Mouse (Mus musculus) MEL (cell line): Measurements from ENCODE around the gene Hoxc5. TPM values are rescaled to one million over a fixed set of nuclear protein-coding genes. Genes with fewer than 3 reads are reported as not detected.

Experiments
- DNase-seq: peaks from one replicate; pipeline ENCODE4 v3.0.0; 2011; ENCODE audit warnings: low read depth, low spot score
- H3K27ac ChIP-seq: 2 replicates; pipeline ENCODE4 v1.5.1; 2012; ENCODE audit warnings: low read depth, mild to moderate bottlenecking, control low read depth, low read length, moderate library complexity; ENCODE audit not compliant: control insufficient read depth
- H3K27me3 ChIP-seq, 2 experiments: fragments of 150-350 bp in 1 of 2; sonication (generic) in 1 of 2; 2 replicates each; pipeline ENCODE4 v1.6.1; 2012; ENCODE audit warnings: low read length in 2 of 2, mild to moderate bottlenecking in 2 of 2, improper control_type of control experiment in 1 of 2, moderate library complexity in 1 of 2; ENCODE audit not compliant: insufficient read depth in 2 of 2, control insufficient read depth in 1 of 2
- H3K36me3 ChIP-seq, 2 experiments: 2 replicates each; pipeline ENCODE4 v1.6.1; 2012 to 2014; ENCODE audit warnings: low read length in 2 of 2, improper control_type of control experiment in 1 of 2, inconsistent platforms in 1 of 2, mild to moderate bottlenecking in 1 of 2; ENCODE audit not compliant: insufficient read depth in 2 of 2, control insufficient read depth in 1 of 2
- H3K4me1 ChIP-seq, 2 experiments: fragments of 150-350 bp in 1 of 2; sonication (generic) in 1 of 2; 2 replicates each; pipeline ENCODE4 v1.6.1; 2012; ENCODE audit warnings: low read length in 2 of 2, improper control_type of control experiment in 1 of 2, mild to moderate bottlenecking in 1 of 2; ENCODE audit not compliant: insufficient read depth in 2 of 2, control insufficient read depth in 1 of 2
- H3K4me3 ChIP-seq, 2 experiments: fragments of 150-350 bp in 1 of 2; sonication (generic) in 1 of 2; 2 replicates each; pipeline ENCODE4 v1.5.1; 2012; ENCODE audit warnings: low read depth in 2 of 2, low read length in 2 of 2, mild to moderate bottlenecking in 2 of 2, moderate library complexity in 2 of 2, control low read depth in 1 of 2, improper control_type of control experiment in 1 of 2; ENCODE audit not compliant: control insufficient read depth in 1 of 2, insufficient read depth in 1 of 2
- H3K79me2 ChIP-seq: 2 replicates; pipeline ENCODE4 v1.6.1; 2012; ENCODE audit warnings: mild to moderate bottlenecking, low read length, moderate library complexity; ENCODE audit not compliant: control insufficient read depth, poor library complexity, insufficient read depth
- H3K9ac ChIP-seq: 2 replicates; pipeline ENCODE4 v1.6.1; 2012; ENCODE audit warnings: low read depth, mild to moderate bottlenecking, control low read depth, low read length, moderate library complexity; ENCODE audit not compliant: control insufficient read depth, poor library complexity, severe bottlenecking
- H3K9me3 ChIP-seq: fragments of 150-350 bp; sonication (generic); replicated peaks from 2 replicates; pipeline ENCODE4 v1.6.1; 2012; ENCODE audit warnings: mild to moderate bottlenecking, low read length, improper control_type of control experiment, moderate library complexity; ENCODE audit not compliant: insufficient read depth
- CHD1 ChIP-seq: IDR thresholded peaks from 2 replicates; pipeline ENCODE4 v1.6.1; 2012; ENCODE audit warnings: low read depth, mild to moderate bottlenecking, inconsistent platforms, low read length, improper control_type of control experiment
- CHD2 ChIP-seq: IDR thresholded peaks from 2 replicates; pipeline ENCODE4 v1.6.1; 2011; ENCODE audit warnings: low read length, improper control_type of control experiment
- CTCF ChIP-seq, 3 experiments: IDR thresholded peaks in 2 of 3; conservative IDR thresholded peaks in 1 of 3; 2 replicates each; pipeline ENCODE4 v1.5.1; 2011 to 2012; ENCODE audit warnings: low read length in 3 of 3, low read depth in 2 of 3, mild to moderate bottlenecking in 2 of 3, improper control_type of control experiment in 1 of 3, inconsistent platforms in 1 of 3, mixed read lengths in 1 of 3, moderate library complexity in 1 of 3; ENCODE audit not compliant: control insufficient read depth in 1 of 3, insufficient read depth in 1 of 3, poor library complexity in 1 of 3, severe bottlenecking in 1 of 3
- EP300 ChIP-seq, 2 experiments: IDR thresholded peaks; 2 replicates each; pipeline ENCODE4 v1.6.1; 2011; ENCODE audit warnings: improper control_type of control experiment in 2 of 2, low read length in 2 of 2, low read depth in 1 of 2, mild to moderate bottlenecking in 1 of 2
- ETS1 ChIP-seq: IDR thresholded peaks from 2 replicates; pipeline ENCODE4 v1.6.1; 2012; ENCODE audit warnings: low read depth, mild to moderate bottlenecking, inconsistent platforms, low read length, improper control_type of control experiment, moderate library complexity
- GABPA ChIP-seq: IDR thresholded peaks from 2 replicates; pipeline ENCODE4 v1.6.1; 2012; ENCODE audit warnings: low read depth, mild to moderate bottlenecking, inconsistent platforms, low read length, improper control_type of control experiment, moderate library complexity
- GATA1 ChIP-seq: IDR thresholded peaks from 2 replicates; pipeline ENCODE4 v1.6.1; 2011; ENCODE audit warnings: low read depth, low read length, improper control_type of control experiment
- HCFC1 ChIP-seq: IDR thresholded peaks from 2 replicates; pipeline ENCODE4 v1.6.1; 2012; ENCODE audit warnings: low read depth, mild to moderate bottlenecking, inconsistent platforms, low read length, improper control_type of control experiment, moderate library complexity
- MAFK ChIP-seq: IDR thresholded peaks from 2 replicates; pipeline ENCODE4 v1.6.1; 2011; ENCODE audit warnings: low read depth, mild to moderate bottlenecking, low read length, improper control_type of control experiment, borderline replicate concordance
- MEF2A ChIP-seq: IDR thresholded peaks from 2 replicates; pipeline ENCODE4 v1.6.1; 2014; ENCODE audit warnings: low read depth, mild to moderate bottlenecking, inconsistent platforms, low read length, improper control_type of control experiment; ENCODE audit not compliant: poor library complexity, insufficient replicate concordance, severe bottlenecking; ENCODE audit errors: extremely low read depth
- MYB ChIP-seq: IDR thresholded peaks from 2 replicates; pipeline ENCODE4 v1.6.1; 2011; ENCODE audit warnings: mild to moderate bottlenecking, low read depth, low read length, improper control_type of control experiment
- MYC ChIP-seq: IDR thresholded peaks from 2 replicates; pipeline ENCODE4 v1.6.1; 2011; ENCODE audit warnings: low read depth, mild to moderate bottlenecking, low read length, improper control_type of control experiment, moderate library complexity
- NELFE ChIP-seq: IDR thresholded peaks from 2 replicates; pipeline ENCODE4 v1.6.1; 2011; ENCODE audit warnings: low read depth, low read length, improper control_type of control experiment
- NRF1 ChIP-seq: IDR thresholded peaks from 2 replicates; pipeline ENCODE4 v1.6.1; 2014; ENCODE audit warnings: low read depth, mild to moderate bottlenecking, inconsistent platforms, low read length, improper control_type of control experiment, moderate library complexity; ENCODE audit not compliant: poor library complexity, insufficient read depth, severe bottlenecking
- RCOR1 ChIP-seq: IDR thresholded peaks from 2 replicates; pipeline ENCODE4 v1.6.1; 2012; ENCODE audit warnings: low read depth, mild to moderate bottlenecking, inconsistent platforms, low read length, improper control_type of control experiment
- TBP ChIP-seq: IDR thresholded peaks from 2 replicates; pipeline ENCODE4 v1.8.0; 2011; ENCODE audit warnings: low read depth, low read length, improper control_type of control experiment
- UBTF ChIP-seq: IDR thresholded peaks from 2 replicates; pipeline ENCODE4 v1.6.1; 2012; ENCODE audit warnings: low read depth, mild to moderate bottlenecking, inconsistent platforms, low read length, improper control_type of control experiment, moderate library complexity, borderline replicate concordance; ENCODE audit not compliant: insufficient read depth
- USF2 ChIP-seq, 2 experiments: IDR thresholded peaks; 2 replicates each; pipeline ENCODE4 v1.6.1; 2011 to 2012; ENCODE audit warnings: improper control_type of control experiment in 2 of 2, low read length in 2 of 2, borderline replicate concordance in 1 of 2, inconsistent platforms in 1 of 2, low read depth in 1 of 2, mild to moderate bottlenecking in 1 of 2; ENCODE audit not compliant: insufficient read depth in 1 of 2
- ZMIZ1 ChIP-seq: IDR thresholded peaks from 2 replicates; pipeline ENCODE4 v1.6.1; 2012; ENCODE audit warnings: low read depth, mild to moderate bottlenecking, inconsistent platforms, low read length, improper control_type of control experiment, moderate library complexity
- polyA plus RNA-seq, 2 experiments: library from polyadenylated mRNA; stranded (reverse) in 1 of 2; unstranded in 1 of 2; fragments of >175 nt in 1 of 2; fragments of >200 nt in 1 of 2; gene quantifications; 2 replicates each; pipeline versions ENCODE4 v1.2.1 to v1.2.4; 2012; ENCODE audit warnings: low replicate concordance in 2 of 2, low read depth in 1 of 2; ENCODE audit not compliant: insufficient read length in 2 of 2, insufficient read depth in 1 of 2, missing spikeins in 1 of 2
- total RNA-seq: library from RNA; depleted of rRNA; stranded (reverse); fragments of 300-350 nt; gene quantifications from 2 replicates; pipeline ENCODE4 v1.2.3, GENCODE M21; 2012

Gene Hoxc5
- total and polyA plus RNA-seq, 3 experiments, result 0.46 to 3.0 TPM; not detected in 1

GRCm38 (mm10) chr15:102945185-102946077 lies 21.8 kb upstream of the Hoxc5 start (continued):
- TF ChIP-seq USF2 (IDR thresholded peaks at IDR 0.05; ENCODE audit: borderline replicate concordance in 1 of 2, insufficient read depth in 1 of 2, low read depth in 1 of 2, low read length in 2 of 2) (no peak), GABPA (no peak), HCFC1 (peak; percentile 79), MAFK (no peak), ZMIZ1 (peak; percentile 83)

GRCm38 (mm10) chr15:102947276-102947675 lies 20.0 kb upstream of the Hoxc5 start:
- H3K9ac ChIP-seq, result no peak overlapping the region
- DNase-seq, result no peak
- peaks cover 5 to 6% of the 10 kb centered on the region in 2 experiments; a peak in 3 of 4 replicates for H3K4me1 ChIP-seq
- no peak for TF ChIP-seq CHD2
- no peak for TF ChIP-seq UBTF
- no peak for TF ChIP-seq EP300 (IDR thresholded peaks at IDR 0.05; ENCODE audit: low read depth in 1 of 2, low read length in 2 of 2)
- TF ChIP-seq, all 39 proteins: peak for 0
- Histone ChIP-seq H3K27ac (no peak overlapping the region), H3K36me3 (peaks cover 0 to 5% of the 10 kb centered on the region in 2 experiments; a peak in 1 of 4 replicates), H3K4me3 (no peak overlapping the region), H3K9me3 (no peaks in the 10 kb centered on the region), H3K27me3 (peaks cover 15 to 23% of the 10 kb centered on the region in 2 experiments), H3K79me2 (no peaks in the 10 kb centered on the region; the same call in 1 of the 2 replicates)

- H3K4me3 ChIP-seq, result no peak overlapping the region
- peaks cover 22 to 37% of the 10 kb centered on the region in 2 experiments for H3K27me3 ChIP-seq
Measured at GRCm38 (mm10) chr15:102948842-102949241, 18.4 kb upstream of the Hoxc5 start.

More at GRCm38 (mm10) chr15:102948842-102949241, 18.4 kb upstream of the Hoxc5 start:
- no peak overlapping the region for H3K27ac ChIP-seq
- no peak for DNase-seq
- no peaks in the 10 kb centered on the region for H3K9me3 ChIP-seq
- H3K36me3 ChIP-seq, result peaks cover 0 to 5% of the 10 kb centered on the region in 2 experiments; a peak in 1 of 4 replicates
- no peaks in the 10 kb centered on the region; the same call in 1 of the 2 replicates for H3K79me2 ChIP-seq
- no peak overlapping the region for H3K9ac ChIP-seq
- no peak for TF ChIP-seq NELFE
- no peak for TF ChIP-seq MAFK
- no peak for TF ChIP-seq MYB
- TF ChIP-seq CTCF (IDR thresholded peaks at IDR 0.05 in 2 of 3, conservative IDR thresholded peaks at IDR 0.05 in 1 of 3; ENCODE audit: control insufficient read depth in 1 of 3, insufficient read depth in 1 of 3, low read depth in 2 of 3, low read length in 3 of 3, poor library complexity in 1 of 3, severe bottlenecking in 1 of 3), result no peak
- TF ChIP-seq HCFC1, result no peak
- TF ChIP-seq MEF2A, result no peak
- TF ChIP-seq CHD1, result no peak
- no peak for TF ChIP-seq GATA1
- TF ChIP-seq MYC, result no peak
- TF ChIP-seq ETS1, result no peak
- no peak for TF ChIP-seq NRF1
- no peak for TF ChIP-seq TBP
- no peak for TF ChIP-seq RCOR1
- peaks cover 5 to 6% of the 10 kb centered on the region in 2 experiments; a peak in 3 of 4 replicates for H3K4me1 ChIP-seq
